Mouse (Mus musculus): ENCODE data around the gene Nosip.

The Nosip gene

DNA sequence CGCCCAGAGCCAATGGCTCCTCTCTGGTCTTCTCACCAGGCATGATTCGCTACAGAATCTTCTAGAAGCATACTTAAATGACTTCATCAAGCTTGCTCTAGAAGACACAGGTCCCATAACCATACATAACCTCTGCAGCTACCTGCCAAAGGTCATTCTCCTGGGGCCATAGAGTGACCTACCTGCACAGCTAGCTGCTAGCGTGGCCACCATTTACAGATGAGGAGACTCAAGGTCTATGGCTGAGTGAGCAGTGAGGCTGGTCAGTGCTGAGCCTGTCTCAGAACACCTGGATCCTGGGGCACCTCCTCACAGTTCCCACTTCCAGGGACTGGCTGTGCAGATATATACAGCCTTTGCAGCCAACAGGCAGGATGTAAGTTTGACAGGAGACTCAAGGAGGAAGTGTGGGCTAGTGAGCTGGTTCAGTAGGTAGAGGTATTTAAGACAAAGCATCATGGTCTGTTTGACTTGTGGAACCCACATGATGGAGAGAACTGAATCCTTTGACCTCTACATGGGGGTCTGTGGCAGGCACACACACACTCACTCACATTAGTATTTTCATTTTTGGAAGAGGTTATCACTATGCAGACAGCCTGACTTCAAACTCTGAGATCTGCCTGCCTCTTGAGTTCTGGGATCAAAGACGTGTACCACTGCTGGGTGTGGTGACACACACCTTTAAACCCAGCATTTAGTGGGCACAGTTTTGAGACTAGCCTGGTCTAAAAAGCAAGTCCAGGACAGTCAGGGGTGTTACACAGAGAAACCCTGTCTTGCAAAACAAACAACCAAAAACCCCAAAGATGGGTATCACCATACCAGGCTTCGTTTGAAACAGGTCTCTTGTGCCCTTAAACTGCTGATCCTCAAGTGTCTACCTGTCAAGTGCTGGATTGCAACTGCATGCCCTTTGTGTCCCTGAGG, 57.8 kb downstream of the Nosip start:
- DNase-seq: no peak

DNA sequence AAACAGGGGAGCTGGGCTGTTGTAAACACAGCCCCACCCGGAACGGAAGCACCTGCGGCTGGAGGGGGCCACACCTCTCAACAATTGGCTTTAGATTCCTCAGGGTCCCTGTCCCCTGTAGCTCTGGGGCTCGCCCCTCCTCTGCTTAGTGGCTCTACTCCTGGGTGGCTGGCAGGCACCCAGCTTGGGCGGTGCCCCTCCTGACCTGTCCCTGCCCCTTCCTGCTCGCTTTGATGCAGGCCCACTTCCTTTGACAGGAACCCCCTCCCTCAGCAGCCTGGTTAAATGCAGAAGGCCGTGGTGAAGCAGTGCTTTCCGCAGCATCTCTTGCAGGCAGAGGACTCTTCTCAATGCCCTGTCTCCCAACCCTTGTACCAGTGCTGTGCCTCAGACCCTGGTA, 59.2 kb downstream of the Nosip start:
- peak; percentile 52 for DNase-seq

DNA sequence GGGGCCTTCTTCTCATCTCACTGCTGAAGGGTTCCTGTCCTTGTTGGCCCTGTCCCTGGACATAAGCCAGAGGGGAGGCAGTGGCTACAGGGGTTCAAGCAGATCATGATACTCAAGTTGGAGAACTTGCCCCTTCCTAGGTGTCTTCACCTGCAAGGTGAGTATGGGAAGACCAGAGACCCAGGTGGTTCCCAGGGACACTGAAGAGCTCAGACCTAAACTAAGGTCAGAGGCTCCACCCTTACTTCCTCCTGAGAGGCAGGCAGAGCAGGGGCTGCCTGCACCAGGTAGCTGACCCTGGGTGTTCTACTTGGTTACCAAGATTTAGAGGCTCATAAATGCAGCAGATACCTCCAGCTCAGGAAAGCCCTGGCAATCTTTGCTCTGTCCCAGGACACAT, 59.7 kb downstream of the Nosip start:
- DNase-seq: peak; percentile 41

DNA sequence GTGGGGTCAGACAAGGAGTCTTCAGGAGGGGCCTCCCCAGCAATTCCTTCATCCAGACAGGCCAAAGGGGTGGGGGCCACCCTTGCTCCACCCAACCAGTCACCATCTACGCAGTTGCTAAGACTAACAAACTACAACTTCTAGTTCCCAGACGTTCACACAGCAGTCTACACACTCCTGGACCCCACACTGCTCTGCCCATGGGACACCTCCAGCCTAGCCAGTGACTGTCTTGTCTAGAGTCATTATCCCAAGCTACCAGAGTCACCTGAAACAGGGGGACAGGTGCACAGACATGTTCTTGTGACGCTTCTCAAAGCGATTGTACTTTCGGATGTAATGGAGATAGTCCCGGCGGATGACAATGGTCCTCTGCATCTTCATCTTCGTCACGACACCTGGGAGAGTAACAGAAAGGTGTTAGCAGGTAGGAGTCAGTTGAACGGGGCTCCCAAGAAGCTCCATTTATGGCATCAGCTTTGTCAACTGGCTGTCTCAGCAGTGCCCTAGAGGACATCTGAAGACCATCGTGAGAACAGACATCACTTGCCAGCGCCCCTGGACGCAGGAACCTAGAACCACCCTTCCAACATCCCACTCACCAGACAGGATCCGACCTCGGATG, 60.4 kb downstream of the Nosip start:
- peak; percentile 46 for DNase-seq

DNA sequence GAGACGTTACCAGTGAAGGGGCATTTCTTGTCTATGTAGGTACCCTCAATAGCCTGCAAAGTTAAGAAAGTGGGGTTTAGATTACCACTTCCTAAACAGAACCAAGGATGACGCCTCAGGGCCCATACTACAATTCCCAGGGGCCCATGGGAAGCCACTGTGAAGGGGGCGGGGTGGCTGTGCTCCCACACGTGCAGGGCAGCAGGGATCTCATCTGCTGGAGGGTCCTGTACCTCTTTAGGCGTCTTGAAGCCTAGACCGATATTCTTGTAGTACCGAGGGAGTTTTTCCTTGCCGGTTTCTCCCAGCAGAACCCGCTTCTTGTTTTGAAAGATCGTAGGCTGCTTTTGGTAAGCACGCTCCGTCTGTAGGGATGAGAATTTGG, 60.9 kb downstream of the Nosip start:
- DNase-seq: peak; percentile 41

DNA sequence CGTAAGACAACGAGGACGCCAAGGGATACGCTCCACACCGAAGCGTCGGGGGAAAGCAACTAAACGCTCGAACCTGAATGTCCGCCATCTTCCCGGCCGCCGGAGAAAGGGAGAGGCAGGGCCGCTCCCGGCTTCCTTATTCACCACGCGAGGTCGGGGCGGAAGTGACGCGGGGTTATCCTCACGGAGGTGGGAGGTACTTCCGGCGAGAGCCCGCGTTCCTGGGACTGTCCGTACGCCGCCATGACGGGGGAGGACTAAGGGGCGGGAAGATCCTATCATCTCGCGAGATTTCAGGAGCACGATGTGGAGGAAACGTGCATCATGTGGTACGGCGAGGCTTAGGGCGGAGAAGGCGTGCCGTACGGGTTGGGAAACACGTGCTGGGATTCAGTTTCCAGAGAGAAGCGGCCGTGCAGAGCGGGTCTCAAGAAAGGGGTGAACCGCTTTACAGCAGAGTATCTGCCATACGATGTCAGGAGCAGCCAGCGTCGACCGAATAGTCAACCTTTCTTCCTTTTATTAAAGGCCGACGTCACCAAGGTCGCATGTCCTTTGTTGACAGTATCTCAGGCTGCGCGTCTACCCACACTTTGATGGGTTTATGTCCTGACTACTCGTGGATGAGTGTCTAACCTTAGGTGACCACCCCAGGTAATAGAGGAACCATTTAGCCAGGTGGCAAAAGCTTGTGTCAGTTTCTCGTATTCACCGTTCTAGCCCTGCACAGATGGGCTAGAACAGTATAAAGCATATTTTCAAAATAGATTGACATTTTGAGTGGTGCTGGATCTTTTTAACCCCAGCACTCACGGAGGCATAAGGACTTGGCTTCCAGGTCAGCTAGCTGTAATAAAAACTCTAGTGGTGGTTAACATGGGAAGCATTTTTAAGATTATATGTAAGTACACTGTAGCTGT, 62.3 kb downstream of the Nosip start, which contains the start of gene Rps11:
TSS of gene Rps11 (minus strand) at position 216 of the 920 bp plus-strand sequence.
- DNase-seq: peak; percentile 99

DNA sequence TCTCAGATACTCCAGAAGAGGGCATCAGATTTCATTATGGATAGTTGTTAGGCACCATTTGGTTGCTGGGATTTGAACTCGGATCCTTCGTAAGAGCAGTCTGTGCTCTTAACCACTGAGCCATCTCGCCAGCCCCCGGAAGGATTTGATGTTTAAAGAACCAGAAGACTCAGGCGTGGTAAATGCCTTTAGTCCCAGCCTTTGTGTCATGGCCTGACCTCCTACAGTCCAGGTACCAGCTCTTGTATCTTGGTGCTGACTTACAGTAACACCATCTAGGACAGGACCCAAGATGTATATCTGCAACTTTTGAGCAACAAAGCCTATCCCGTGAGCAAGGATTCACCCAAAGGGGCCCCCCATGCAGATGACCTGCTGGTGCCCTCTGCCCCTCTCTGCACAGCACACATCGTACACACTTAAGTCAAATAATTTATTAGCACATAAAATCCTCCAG, 62.9 kb downstream of the Nosip start:
- DNase-seq: no peak

DNA sequence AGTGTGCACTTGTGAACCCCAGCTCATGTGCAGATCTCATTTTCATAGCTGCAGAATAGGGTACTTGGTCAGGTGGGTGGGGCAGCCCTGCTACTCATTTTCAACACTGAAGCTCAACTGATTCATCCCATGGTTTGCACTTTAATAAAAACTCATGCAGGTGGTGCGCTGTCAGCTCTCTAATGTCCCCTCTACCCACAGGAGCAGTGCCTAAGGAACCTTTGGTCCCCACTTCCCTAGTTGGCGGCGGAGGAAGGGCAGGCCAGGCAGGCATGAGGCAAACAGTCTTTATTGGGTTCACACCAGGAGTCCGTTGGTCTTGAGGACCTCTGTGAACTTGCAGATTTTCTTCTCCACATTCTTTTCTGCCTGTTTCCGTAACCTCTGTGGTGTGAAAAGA, 63.4 kb downstream of the Nosip start:
- peak; percentile 46 for DNase-seq

DNA sequence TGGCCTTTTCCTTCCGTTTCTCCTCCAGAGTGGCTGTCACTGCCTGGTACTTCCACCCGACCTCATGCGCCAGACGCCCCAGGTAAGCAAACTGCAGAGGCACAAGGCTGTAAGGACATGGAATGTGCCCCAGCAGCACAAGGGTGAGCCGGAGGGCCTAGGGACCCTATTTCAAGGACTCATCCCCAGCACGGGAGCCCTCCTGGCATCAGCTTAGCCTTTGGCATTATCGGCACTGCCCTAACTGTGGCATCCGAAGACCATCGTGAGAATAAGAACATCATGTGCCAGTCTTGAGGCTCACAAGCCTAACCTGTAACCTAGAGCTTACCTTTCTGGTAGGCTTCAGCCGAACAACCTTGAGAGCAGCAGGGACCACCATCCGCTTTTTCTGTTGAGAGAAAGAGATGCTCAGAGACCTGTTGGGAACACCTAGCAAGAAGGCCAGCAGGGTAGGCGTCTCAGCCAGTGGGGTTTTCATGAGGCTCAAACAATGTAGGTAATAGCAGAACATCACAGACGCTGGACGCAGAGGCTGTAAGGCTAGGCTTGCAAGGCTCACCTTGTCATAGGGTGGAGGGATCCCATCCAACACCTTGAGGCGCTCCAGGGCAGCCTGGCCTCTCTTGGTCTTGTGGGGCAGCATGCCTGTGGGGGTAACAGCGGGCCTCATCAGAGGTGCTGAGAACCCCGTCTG, 64.1 kb downstream of the Nosip start:
- DNase-seq: peak; percentile 54

DNA sequence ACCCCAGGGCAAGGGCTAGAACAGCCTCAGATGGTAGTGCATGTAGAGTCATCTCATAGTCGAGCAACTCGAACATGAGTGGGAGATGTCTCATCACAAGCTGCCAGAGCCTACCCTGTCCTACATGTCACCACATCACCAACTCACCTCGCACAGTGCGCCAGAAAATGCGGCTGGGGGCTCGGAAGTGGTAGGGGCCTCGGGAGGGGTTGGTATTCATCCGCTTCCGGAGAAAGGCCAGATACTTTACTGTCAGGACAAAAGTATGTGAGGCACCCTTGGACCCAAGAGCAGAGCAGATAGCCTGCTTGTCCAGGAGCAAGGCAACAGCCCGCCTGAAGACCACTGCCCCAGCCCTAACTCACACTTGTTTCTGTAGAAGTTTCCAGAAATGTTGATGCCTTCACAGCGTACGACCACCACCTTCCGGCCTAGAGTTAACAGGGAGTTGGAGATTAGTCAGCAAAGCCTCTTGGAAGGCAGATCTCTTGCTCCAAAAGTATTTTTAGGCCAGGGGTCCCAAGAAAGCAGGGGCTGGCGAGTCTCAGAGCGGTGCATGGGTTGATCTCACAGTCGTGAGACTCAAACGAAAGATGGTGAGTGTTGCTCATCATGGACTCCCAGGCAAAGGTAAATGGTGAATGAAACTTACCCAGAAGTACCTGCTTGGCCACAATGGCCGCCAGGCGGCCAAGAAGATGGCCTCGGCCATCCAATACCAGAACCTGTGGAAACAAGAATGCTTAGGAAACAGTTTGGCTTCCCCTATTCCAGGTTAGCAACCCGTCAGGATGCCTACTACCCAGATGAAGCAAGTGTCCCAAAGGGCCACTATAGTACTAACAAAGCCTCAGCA, 64.8 kb downstream of the Nosip start:
- peak; percentile 49 for DNase-seq

All from cerebellum, adult 11-12 months (tissue).